Mouse (Mus musculus) erythroblast, embryonic 14.5 days (primary cell): Measurements from ENCODE around the gene Zbtb6. TPM values are rescaled to one million over a fixed set of nuclear protein-coding genes. Genes with fewer than 3 reads are reported as not detected.

Experiments
- H3K27me3 ChIP-seq: 2 replicates; pipeline ENCODE4 v1.6.1; 2012; ENCODE audit warnings: inconsistent platforms; ENCODE audit not compliant: control insufficient read depth
- H3K36me3 ChIP-seq: 2 replicates; pipeline ENCODE4 v1.6.1; 2012; ENCODE audit warnings: mild to moderate bottlenecking, inconsistent platforms; ENCODE audit not compliant: control insufficient read depth
- H3K4me1 ChIP-seq: 2 replicates; pipeline ENCODE4 v1.6.1; 2012; ENCODE audit warnings: inconsistent platforms; ENCODE audit not compliant: control insufficient read depth
- H3K4me3 ChIP-seq: replicated peaks from 2 replicates; pipeline ENCODE3; 2012; ENCODE audit warnings: moderate library complexity, mild to moderate bottlenecking, inconsistent platforms
- H3K9me3 ChIP-seq: 2 replicates; pipeline ENCODE4 v1.6.1; 2012; ENCODE audit warnings: low read length, inconsistent platforms, mixed read lengths; ENCODE audit not compliant: control insufficient read depth
- GATA1 ChIP-seq: IDR thresholded peaks from 2 replicates; pipeline ENCODE4 v1.6.1; 2012; ENCODE audit warnings: low read length, inconsistent platforms, mixed read lengths
- TAL1 ChIP-seq: IDR thresholded peaks from 3 replicates; pipeline ENCODE4 v1.6.1; 2012; ENCODE audit warnings: low read length, inconsistent platforms, mixed read lengths
- polyA plus RNA-seq: library from polyadenylated mRNA; stranded (reverse); fragments of >175 nt; gene quantifications from 2 replicates; pipeline ENCODE4 v1.2.3, GENCODE M21; 2012

Gene Zbtb6
- polyA plus RNA-seq, 1 experiment = 0.04 TPM

DNA sequence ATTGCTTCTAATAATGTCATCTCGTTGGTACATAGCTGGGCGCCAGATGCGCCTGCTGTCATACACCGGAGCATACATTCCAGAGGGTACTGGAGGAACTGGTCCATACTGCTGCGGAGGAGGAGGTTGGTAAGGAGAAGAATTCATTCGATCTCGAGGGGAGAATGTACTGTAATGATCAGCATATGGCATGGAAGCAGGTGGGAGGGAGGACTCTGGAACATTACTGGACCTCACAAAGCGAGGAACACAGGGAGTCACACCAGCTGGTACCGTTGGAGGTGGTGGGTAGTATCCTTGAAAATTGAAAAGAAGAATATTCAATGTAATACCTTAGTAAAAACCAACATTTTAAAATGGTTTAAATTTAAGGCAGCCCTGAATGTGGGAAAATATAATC lies 60.0 kb downstream of the Zbtb6 start:
- Histone ChIP-seq H3K4me3 (no peak overlapping the region), H3K4me1 (no peaks in the 10 kb centered on the region), H3K36me3 (peaks cover 88% of the 10 kb centered on the region), H3K9me3 (no peaks in the 10 kb centered on the region), H3K27me3 (no peaks in the 10 kb centered on the region)
- TF ChIP-seq GATA1 (no peak), TAL1 (no peak)

DNA sequence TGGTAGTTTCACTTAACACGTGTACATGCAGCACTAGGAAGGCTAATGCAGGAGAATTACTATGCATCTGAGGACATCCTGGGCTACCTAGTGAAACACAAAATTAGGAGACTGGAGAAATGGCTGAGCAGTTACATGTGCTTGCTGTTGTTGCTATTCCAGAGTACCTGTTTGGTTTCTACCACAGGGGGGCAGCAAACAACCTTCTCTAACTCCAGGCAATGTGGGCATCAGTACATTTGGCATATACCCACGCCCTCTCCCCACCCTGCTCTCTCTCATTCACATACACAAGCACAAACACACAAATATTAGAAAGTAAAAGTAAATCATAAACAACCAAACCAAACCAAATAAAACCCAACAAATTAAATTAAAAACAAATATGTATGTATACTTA lies 62.8 kb downstream of the Zbtb6 start:
- no peak for TF ChIP-seq GATA1
- TF ChIP-seq TAL1 = no peak
- Histone ChIP-seq H3K4me3 (no peak overlapping the region), H3K27me3 (no peaks in the 10 kb centered on the region), H3K36me3 (peaks cover 93% of the 10 kb centered on the region), H3K4me1 (no peaks in the 10 kb centered on the region; the same call in 1 of the 2 replicates), H3K9me3 (no peaks in the 10 kb centered on the region)

DNA sequence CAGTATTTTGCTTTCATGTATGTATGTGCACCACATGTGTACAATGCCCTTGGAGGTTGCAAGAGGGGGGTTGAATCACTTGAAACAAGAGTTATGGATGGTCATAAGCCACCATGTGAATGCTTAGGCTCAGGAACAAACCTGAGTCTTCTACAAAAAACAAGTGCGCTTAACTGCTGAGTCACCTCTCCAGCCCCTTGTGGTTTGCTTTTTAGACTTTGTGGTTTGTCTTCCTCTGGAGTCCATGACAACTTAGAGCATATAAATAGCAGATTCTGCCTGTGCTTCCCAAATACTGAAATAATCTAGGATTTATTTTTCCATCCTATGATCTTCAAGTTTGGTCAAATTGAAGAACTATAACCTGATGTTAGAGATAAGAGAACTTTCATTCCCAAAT lies 67.0 kb downstream of the Zbtb6 start:
- peaks cover 89% of the 10 kb centered on the region for H3K36me3 ChIP-seq
- no peak overlapping the region for H3K4me3 ChIP-seq
- H3K9me3 ChIP-seq = no peaks in the 10 kb centered on the region
- H3K27me3 ChIP-seq = no peaks in the 10 kb centered on the region
- H3K4me1 ChIP-seq = no peaks in the 10 kb centered on the region; the same call in 1 of the 2 replicates
- TF ChIP-seq TAL1 = no peak
- no peak for TF ChIP-seq GATA1

Other genes starting within 250 kb of the Zbtb6 start
- not detected in 2 replicates for gene Olfr366, start 231.6 kb downstream of the Zbtb6 start, polyA plus RNA-seq
- gene Olfr368, start 116.7 kb downstream of the Zbtb6 start, polyA plus RNA-seq = not detected in 2 replicates
- 0.05 and 0.12 TPM in 2 replicates for gene Pdcl, start 83.8 kb downstream of the Zbtb6 start, polyA plus RNA-seq
- 0.03 and 0.07 TPM in 2 replicates for gene Rc3h2, start 20.3 kb downstream of the Zbtb6 start, polyA plus RNA-seq
- gene Zbtb26, start within 50 bp of the Zbtb6 start, polyA plus RNA-seq = 0.03 TPM in 1 of 2 replicates, not detected in the other
- gene Rabgap1, start 108 bp upstream of the Zbtb6 start, polyA plus RNA-seq = 0.07 and 0.09 TPM in 2 replicates
- gene Gpr21, start 73.2 kb upstream of the Zbtb6 start, polyA plus RNA-seq = not detected in 2 replicates